Mouse (Mus musculus): ENCODE results near the gene Hoxc8. TPM values are rescaled to one million over a fixed set of nuclear protein-coding genes. Genes with fewer than 3 reads are reported as not detected.

Gene Hoxc8
- polyA plus RNA-seq, 1 experiment, result not detected

- TF ChIP-seq POLR2A (IDR thresholded peaks at IDR 0.05; ENCODE audit: extremely low read depth, insufficient read depth, low read length), result no peak
- TF ChIP-seq CTCF (IDR thresholded peaks at IDR 0.05; ENCODE audit: extremely low read depth, insufficient read depth, low read length), result no peak
Observed at GRCm38 (mm10) chr15:102972254-102972653, 18.2 kb upstream of the Hoxc8 start.

DNA sequence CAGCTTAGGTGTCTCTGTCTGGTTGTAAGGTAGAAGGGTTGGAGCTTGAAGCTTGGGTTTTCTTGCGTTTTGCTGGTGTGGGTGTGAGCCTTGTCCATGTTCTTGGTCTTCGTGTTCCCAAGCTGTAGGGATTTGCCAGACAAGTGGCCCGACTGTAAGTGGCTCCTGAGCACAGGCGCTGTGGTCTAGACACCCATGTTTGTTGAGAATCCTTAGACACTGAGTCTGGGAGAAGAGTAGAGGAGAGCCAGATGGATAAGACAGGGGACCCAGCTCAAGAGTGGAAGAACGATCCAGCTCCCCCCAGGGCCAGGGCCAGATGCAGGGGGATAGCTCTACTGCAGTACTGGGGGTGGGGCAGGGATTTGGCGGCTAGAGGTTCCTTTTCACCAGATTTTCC is 17.7 kb upstream of the Hoxc8 start:
- no peak overlapping the region for H3K27ac ChIP-seq (ENCODE audit: insufficient read depth, low read length)
- no peaks in the 10 kb centered on the region for H3K4me1 ChIP-seq (ENCODE audit: control insufficient read depth, insufficient read depth, low read length)
- no peak overlapping the region for H3K4me3 ChIP-seq (ENCODE audit: insufficient read depth, low read length)
- no peak for TF ChIP-seq CTCF (IDR thresholded peaks at IDR 0.05; ENCODE audit: extremely low read depth, insufficient read depth, low read length)
- TF ChIP-seq POLR2A (IDR thresholded peaks at IDR 0.05; ENCODE audit: extremely low read depth, insufficient read depth, low read length), result no peak

More at GRCm38 (mm10) chr15:102972254-102972653, 18.2 kb upstream of the Hoxc8 start:
- Histone ChIP-seq H3K4me1 (ENCODE audit: control insufficient read depth, insufficient read depth, low read length) (no peaks in the 10 kb centered on the region), H3K27ac (ENCODE audit: insufficient read depth, low read length) (no peak overlapping the region), H3K4me3 (ENCODE audit: insufficient read depth, low read length) (no peak overlapping the region)

DNA sequence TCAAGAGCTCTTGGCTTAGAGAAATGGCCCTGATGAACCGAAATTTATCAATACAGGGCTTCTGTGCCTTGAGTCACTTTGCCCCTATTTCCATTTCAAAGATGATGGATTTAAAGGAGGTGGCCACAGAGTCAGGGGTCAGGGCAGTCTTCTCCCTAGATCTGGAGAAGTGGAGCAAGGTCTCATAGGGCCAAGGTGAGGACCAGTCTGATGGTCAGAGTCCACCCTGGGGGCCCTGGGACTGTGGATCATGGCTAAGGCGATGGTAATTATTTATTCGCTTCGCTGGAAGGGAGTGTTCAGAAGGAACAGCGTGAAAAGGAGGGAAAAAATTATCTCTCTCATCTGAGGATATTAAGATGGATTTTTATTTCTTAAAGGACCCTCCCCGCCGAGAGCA is 15.4 kb upstream of the Hoxc8 start:
- Histone ChIP-seq H3K4me1 (ENCODE audit: control insufficient read depth, insufficient read depth, low read length) (no peaks in the 10 kb centered on the region), H3K27ac (ENCODE audit: insufficient read depth, low read length) (no peak overlapping the region), H3K4me3 (ENCODE audit: insufficient read depth, low read length) (no peak overlapping the region)
- TF ChIP-seq POLR2A (IDR thresholded peaks at IDR 0.05; ENCODE audit: extremely low read depth, insufficient read depth, low read length) (no peak), CTCF (IDR thresholded peaks at IDR 0.05; ENCODE audit: extremely low read depth, insufficient read depth, low read length) (no peak)

DNA sequence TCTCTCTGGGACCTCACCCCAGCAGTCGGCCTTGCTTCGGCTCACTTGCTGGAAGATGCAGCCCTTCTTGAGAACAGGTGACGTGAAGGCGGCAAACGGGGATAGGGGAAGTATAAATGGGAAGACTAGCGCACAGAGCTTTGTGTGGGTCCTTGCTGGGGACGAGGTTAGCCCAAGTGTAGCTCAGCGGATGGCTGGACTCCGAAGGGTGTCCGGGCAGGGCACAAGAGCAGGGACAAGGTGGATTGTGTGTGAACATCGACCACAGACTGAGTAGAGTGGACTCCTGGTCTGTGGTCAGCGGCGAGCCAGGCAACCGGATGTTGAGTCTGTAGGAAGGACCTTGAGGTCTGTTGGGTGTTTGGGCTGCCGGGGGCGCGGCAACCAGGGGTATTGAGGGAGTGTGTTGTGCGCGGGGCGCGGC is 14.7 kb upstream of the Hoxc8 start:
- H3K4me3 ChIP-seq (ENCODE audit: insufficient read depth, low read length), result no peak overlapping the region
- H3K27ac ChIP-seq (ENCODE audit: insufficient read depth, low read length), result no peak overlapping the region
- H3K4me1 ChIP-seq (ENCODE audit: control insufficient read depth, insufficient read depth, low read length), result no peaks in the 10 kb centered on the region
- TF ChIP-seq CTCF (IDR thresholded peaks at IDR 0.05; ENCODE audit: extremely low read depth, insufficient read depth, low read length), result no peak
- no peak for TF ChIP-seq POLR2A (IDR thresholded peaks at IDR 0.05; ENCODE audit: extremely low read depth, insufficient read depth, low read length)

GRCm38 (mm10) chr15:102976171-102976570 is 14.2 kb upstream of the Hoxc8 start, which contains the start of gene Hoxc9:
Gene Hoxc9 (plus strand): TSS chr15:102976439.
- H3K4me3 ChIP-seq (ENCODE audit: insufficient read depth, low read length), result no peak within 1 kb of the TSS
- no peak for TF ChIP-seq POLR2A (IDR thresholded peaks at IDR 0.05; ENCODE audit: extremely low read depth, insufficient read depth, low read length)
- no peak for TF ChIP-seq CTCF (IDR thresholded peaks at IDR 0.05; ENCODE audit: extremely low read depth, insufficient read depth, low read length)
- no peak within 1 kb of the TSS for H3K27ac ChIP-seq (ENCODE audit: insufficient read depth, low read length)
- H3K4me1 ChIP-seq (ENCODE audit: control insufficient read depth, insufficient read depth, low read length), result no peaks in the 10 kb centered on the region

DNA sequence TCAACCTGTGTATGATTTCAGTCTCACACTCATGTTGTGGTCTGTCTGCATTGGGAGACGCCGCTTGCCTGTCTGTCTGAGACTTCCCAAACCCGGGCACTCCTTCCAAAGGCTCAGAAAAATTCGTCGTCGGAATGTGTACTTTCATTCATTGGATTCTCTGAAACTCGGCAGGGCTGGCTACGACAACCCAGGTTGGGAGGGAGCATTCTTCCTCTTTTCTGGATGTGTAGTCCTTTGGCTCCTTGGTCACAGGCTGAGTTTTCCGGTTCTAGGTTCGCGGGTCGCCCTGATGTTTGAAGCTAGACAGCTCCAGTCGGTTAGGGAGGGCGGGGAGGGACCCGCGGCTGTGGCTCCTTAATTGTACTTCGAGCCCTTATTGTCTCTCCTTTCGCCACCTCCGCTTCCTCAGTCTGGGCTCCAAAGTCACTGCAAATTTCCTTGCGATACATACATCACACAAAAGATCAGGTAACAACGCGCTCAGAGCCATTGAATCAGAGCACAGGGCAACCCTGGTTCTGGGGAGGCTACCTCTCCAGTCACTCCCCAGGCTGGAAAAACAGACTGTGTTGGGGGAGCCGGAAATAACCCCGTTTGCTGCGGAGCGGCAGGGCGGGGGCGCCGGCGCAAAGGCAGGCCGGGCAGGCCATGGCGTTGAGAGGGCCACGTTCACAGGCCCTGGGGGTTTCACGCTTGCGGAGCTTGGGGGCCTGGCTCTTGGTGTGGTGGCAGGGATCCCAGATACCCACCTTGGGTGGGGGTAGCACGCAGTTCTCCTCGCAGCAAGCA is 13.6 kb upstream of the Hoxc8 start:
- no peaks in the 10 kb centered on the region for H3K4me1 ChIP-seq (ENCODE audit: control insufficient read depth, insufficient read depth, low read length)
- TF ChIP-seq POLR2A (IDR thresholded peaks at IDR 0.05; ENCODE audit: extremely low read depth, insufficient read depth, low read length) (no peak), CTCF (IDR thresholded peaks at IDR 0.05; ENCODE audit: extremely low read depth, insufficient read depth, low read length) (no peak)

DNA sequence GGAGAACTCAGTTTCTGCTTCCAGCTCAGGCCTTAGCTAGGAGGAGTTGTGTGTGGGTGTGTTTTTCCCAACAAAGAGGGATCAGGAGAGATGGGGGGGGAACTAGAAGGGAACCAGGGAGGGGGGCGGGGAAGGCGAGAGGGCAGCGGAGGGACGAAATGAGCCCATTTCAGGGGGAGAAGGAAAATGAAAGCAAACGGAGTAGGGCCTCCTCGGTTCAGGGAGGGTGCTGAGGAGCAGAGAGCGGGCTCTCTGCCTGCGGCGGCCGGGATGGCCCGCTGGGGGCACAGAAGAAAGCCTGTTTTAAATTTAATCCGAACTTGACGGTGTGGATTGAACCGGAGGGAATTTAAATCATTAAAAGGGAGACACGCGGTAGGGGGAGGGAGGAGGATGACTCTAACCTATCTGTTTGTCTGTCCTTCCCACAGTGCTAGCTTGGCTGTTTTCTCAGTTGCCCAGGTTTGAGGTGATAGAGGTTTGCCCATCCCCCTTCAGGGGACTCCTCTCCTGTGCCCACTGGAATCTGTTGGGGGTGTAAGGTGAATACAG is 12.9 kb upstream of the Hoxc8 start:
- Histone ChIP-seq H3K4me3 (ENCODE audit: insufficient read depth, low read length) (no peak overlapping the region), H3K4me1 (ENCODE audit: control insufficient read depth, insufficient read depth, low read length) (no peaks in the 10 kb centered on the region), H3K27ac (ENCODE audit: insufficient read depth, low read length) (no peak overlapping the region)
- TF ChIP-seq CTCF (IDR thresholded peaks at IDR 0.05; ENCODE audit: extremely low read depth, insufficient read depth, low read length), result no peak
- TF ChIP-seq POLR2A (IDR thresholded peaks at IDR 0.05; ENCODE audit: extremely low read depth, insufficient read depth, low read length), result no peak

More for the DNA sequence above, 13.6 kb upstream of the Hoxc8 start:
- H3K27ac ChIP-seq (ENCODE audit: insufficient read depth, low read length), result no peak overlapping the region
- H3K4me3 ChIP-seq (ENCODE audit: insufficient read depth, low read length), result no peak overlapping the region

DNA sequence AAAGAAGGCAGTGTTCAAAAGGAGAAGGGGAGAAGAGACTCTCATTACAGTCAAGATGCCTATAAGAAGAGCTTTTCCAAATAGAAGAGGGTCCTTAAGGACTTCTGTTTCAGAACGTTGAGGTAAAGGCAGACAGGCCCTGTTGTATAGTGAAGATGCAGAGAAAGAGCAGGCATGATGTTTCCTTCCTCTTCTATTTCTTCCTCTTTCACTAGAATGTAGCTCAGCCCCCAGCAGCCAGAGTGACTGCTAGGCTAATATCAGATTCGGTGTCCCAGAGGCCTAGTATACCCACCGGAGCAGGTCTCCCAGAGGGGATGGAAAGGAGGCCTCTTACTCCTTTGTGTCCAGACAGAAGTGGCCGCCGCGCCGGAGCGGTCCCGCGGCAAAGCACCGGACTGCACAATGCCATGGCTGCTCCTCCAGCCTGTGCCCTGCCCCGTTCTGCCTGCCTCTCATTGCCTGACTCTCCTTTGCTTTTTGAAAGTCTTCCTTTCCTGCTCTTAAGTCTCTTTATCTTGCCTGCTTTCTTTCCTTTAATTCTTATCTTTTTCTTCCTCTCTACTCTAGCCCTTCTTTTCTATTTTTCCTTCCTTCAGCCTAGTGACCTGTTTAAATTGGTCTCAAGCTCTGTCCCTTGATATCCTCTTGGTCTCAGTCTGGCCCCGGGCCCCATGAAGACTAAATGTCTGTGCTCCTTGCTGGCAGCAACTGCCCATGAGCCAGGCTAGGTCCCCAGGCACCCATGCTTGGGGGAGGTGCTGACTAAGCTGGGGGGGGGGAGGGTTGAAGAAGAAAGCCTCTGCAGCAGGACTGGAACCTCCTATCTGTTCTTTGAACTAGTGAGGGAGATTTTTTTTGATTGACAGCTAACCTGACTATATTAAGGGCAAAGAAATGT is 11.5 kb upstream of the Hoxc8 start:
- Histone ChIP-seq H3K4me3 (ENCODE audit: insufficient read depth, low read length) (no peak overlapping the region), H3K4me1 (ENCODE audit: control insufficient read depth, insufficient read depth, low read length) (no peaks in the 10 kb centered on the region), H3K27ac (ENCODE audit: insufficient read depth, low read length) (no peak overlapping the region)
- no peak for TF ChIP-seq POLR2A (IDR thresholded peaks at IDR 0.05; ENCODE audit: extremely low read depth, insufficient read depth, low read length)
- no peak for TF ChIP-seq CTCF (IDR thresholded peaks at IDR 0.05; ENCODE audit: extremely low read depth, insufficient read depth, low read length)

- no peak overlapping the region for H3K27ac ChIP-seq (ENCODE audit: insufficient read depth, low read length)
- TF ChIP-seq CTCF (IDR thresholded peaks at IDR 0.05; ENCODE audit: extremely low read depth, insufficient read depth, low read length), result no peak
- TF ChIP-seq POLR2A (IDR thresholded peaks at IDR 0.05; ENCODE audit: extremely low read depth, insufficient read depth, low read length), result no peak
- no peaks in the 10 kb centered on the region for H3K4me1 ChIP-seq (ENCODE audit: control insufficient read depth, insufficient read depth, low read length)
- H3K4me3 ChIP-seq (ENCODE audit: insufficient read depth, low read length), result no peak overlapping the region
Observed at GRCm38 (mm10) chr15:102979936-102980335, 10.5 kb upstream of the Hoxc8 start.
